Mouse (Mus musculus): ENCODE results near the gene Sept12. TPM values are rescaled to one million over a fixed set of nuclear protein-coding genes. Genes with fewer than 3 reads are reported as not detected.

Sept12 gene
- 0.05 TPM in 1 of 2 replicates, not detected in the other for polyA plus RNA-seq (2016; fragmentation: Nextera tagmentation; extraction: Ambion mirVana)

DNA sequence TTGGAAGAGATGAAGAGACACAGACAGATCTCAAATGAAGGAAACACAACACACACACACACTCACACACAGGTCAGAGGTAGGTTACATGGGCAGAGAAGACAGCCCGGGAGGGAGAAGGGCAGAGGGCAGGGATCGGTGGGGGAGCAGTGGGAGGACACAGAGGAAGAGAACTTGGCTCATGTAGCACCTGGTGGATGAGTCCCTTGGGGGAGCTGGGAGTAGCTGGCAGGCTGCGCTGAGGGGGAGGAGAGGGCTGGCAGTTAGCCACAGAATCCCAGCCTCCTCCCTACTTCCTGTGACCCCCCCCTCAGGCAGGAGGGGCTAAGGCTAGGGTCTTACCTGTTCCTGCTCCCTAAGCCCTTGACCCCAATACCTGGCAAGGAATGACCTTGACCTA is at the start of gene Sept12:
Gene Sept12 (minus strand): TSS at position 300 of the 400 bp plus-strand sequence.
- no peak within 1 kb of the TSS for H3K27ac ChIP-seq
- no peak within 1 kb of the TSS for H3K4me3 ChIP-seq
- WGBS: 62% methylated on average over 3 of the region's 3 CpGs
- H3K9me3 ChIP-seq: no peaks in the 10 kb centered on the region
- DNase-seq (ENCODE audit: low spot score): no peak
- no peaks in the 10 kb centered on the region for H3K27me3 ChIP-seq (ENCODE audit: insufficient read depth, poor library complexity, severe bottlenecking)
- no peaks in the 10 kb centered on the region for H3K4me1 ChIP-seq (replicated peaks)
- H3K36me3 ChIP-seq: no peaks in the 10 kb centered on the region

DNA sequence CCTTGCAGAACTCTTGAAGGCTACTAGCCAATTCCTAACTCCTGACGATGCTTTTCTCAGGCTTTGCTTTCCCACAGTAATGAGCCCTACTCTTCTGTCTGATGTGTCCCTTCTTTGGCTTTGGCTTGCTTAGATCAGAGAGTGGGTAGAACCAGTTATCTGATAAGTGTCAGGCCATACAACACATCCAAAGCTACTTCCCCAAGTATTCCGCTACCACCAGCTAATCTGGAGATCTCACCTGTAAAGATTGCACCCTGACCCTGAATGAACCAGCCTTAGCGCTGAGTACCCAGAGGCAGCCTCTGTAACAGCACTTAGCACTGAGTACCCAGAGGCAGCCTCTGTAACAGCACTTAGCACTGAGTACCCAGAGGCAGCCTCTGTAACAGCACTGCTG is 47.7 kb upstream of the Sept12 start:
- H3K4me1 ChIP-seq (replicated peaks): peaks cover 13% of the 10 kb centered on the region
- 96% methylated on average over 3 of the region's 3 CpGs for WGBS
- H3K9me3 ChIP-seq: no peaks in the 10 kb centered on the region
- H3K4me3 ChIP-seq: no peak overlapping the region
- no peak overlapping the region for H3K27ac ChIP-seq
- no peak for DNase-seq (ENCODE audit: low spot score)
- no peaks in the 10 kb centered on the region for H3K27me3 ChIP-seq (ENCODE audit: insufficient read depth, poor library complexity, severe bottlenecking)
- peaks cover 79% of the 10 kb centered on the region for H3K36me3 ChIP-seq

- H3K4me3 ChIP-seq: no peak overlapping the region
- DNase-seq (ENCODE audit: low spot score): no peak
- 90% methylated on average over 5 of the region's 5 CpGs for WGBS
- H3K36me3 ChIP-seq: peaks cover 100% of the 10 kb centered on the region
- no peaks in the 10 kb centered on the region for H3K4me1 ChIP-seq (replicated peaks)
- H3K27ac ChIP-seq: no peak overlapping the region
- H3K27me3 ChIP-seq (ENCODE audit: insufficient read depth, poor library complexity, severe bottlenecking): no peaks in the 10 kb centered on the region
- no peaks in the 10 kb centered on the region for H3K9me3 ChIP-seq
These were observed 39.1 kb upstream of the Sept12 start for GRCm38 (mm10) chr16:5036649-5037234.

DNA sequence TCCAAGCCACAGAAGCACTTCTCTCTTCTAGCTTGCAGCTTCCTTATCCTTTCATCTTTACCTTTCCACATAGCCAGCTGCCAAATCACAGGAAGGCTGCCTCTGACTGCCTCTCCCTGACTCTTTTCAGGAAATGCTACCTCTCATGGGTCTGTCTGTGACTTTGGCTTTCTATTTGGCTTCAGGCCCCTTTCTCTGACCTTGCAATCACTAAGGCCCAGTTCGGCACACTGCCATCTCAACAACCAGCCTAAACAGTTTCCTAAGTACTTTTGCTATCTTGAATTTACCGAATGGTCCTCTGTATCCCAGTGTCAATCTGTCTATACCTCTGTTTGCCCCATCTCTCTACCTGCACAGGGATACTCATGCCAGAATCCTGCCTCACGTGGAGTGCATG is 37.9 kb upstream of the Sept12 start:
- Histone ChIP-seq H3K4me3 (no peak overlapping the region), H3K27me3 (ENCODE audit: insufficient read depth, poor library complexity, severe bottlenecking) (no peaks in the 10 kb centered on the region), H3K4me1 (replicated peaks) (no peaks in the 10 kb centered on the region), H3K36me3 (peaks cover 100% of the 10 kb centered on the region), H3K9me3 (no peaks in the 10 kb centered on the region), H3K27ac (no peak overlapping the region)
- WGBS: 94% methylated on average over 3 of the region's 3 CpGs
- no peak for DNase-seq (ENCODE audit: low spot score)

GRCm38 (mm10) chr16:5029847-5030246 is 32.2 kb upstream of the Sept12 start:
- Histone ChIP-seq H3K9me3 (no peaks in the 10 kb centered on the region), H3K27me3 (ENCODE audit: insufficient read depth, poor library complexity, severe bottlenecking) (no peaks in the 10 kb centered on the region), H3K27ac (no peak overlapping the region), H3K4me1 (replicated peaks) (no peaks in the 10 kb centered on the region), H3K36me3 (peaks cover 99% of the 10 kb centered on the region), H3K4me3 (no peak overlapping the region)
- 73% methylated on average over 2 of the region's 2 CpGs for whole genome bisulfite sequencing
- DNase-seq (ENCODE audit: low spot score): no peak

- peaks cover 99% of the 10 kb centered on the region for H3K36me3 ChIP-seq
- H3K4me1 ChIP-seq (replicated peaks): no peaks in the 10 kb centered on the region
- H3K27me3 ChIP-seq (ENCODE audit: insufficient read depth, poor library complexity, severe bottlenecking): no peaks in the 10 kb centered on the region
- no peaks in the 10 kb centered on the region for H3K9me3 ChIP-seq
- 98% methylated on average over 3 of the region's 3 CpGs for WGBS
- no peak for DNase-seq (ENCODE audit: low spot score)
- H3K4me3 ChIP-seq: no peak overlapping the region
- H3K27ac ChIP-seq: no peak overlapping the region
These were observed 26.4 kb upstream of the Sept12 start for GRCm38 (mm10) chr16:5024021-5024420.

- Histone ChIP-seq H3K4me1 (replicated peaks) (peaks cover 21% of the 10 kb centered on the region), H3K27ac (no peak overlapping the region), H3K36me3 (peaks cover 63% of the 10 kb centered on the region), H3K9me3 (no peaks in the 10 kb centered on the region), H3K27me3 (ENCODE audit: insufficient read depth, poor library complexity, severe bottlenecking) (no peaks in the 10 kb centered on the region), H3K4me3 (no peak overlapping the region)
- WGBS: 87% methylated on average over 4 of the region's 4 CpGs
- no peak for DNase-seq (ENCODE audit: low spot score)
These were observed 16.9 kb upstream of the Sept12 start for GRCm38 (mm10) chr16:5014578-5014977.

- H3K9me3 ChIP-seq: no peaks in the 10 kb centered on the region
- DNase-seq (ENCODE audit: low spot score): peak; percentile 100
- peak within 1 kb of the TSS; percentile 77 for H3K4me3 ChIP-seq
- no peaks in the 10 kb centered on the region for H3K27me3 ChIP-seq (ENCODE audit: insufficient read depth, poor library complexity, severe bottlenecking)
- WGBS: under 1% methylated on average over 63 of the region's 63 CpGs
- peak within 1 kb of the TSS; percentile 88 for H3K27ac ChIP-seq
- peaks cover 52% of the 10 kb centered on the region for H3K36me3 ChIP-seq
- peaks cover 21% of the 10 kb centered on the region for H3K4me1 ChIP-seq (replicated peaks)
These were observed 15.6 kb upstream of the Sept12 start, which contains the start of gene Rogdi for GRCm38 (mm10) chr16:5013054-5013838. Gene Rogdi, minus strand, starts transcription at chr16:5013553.

DNA sequence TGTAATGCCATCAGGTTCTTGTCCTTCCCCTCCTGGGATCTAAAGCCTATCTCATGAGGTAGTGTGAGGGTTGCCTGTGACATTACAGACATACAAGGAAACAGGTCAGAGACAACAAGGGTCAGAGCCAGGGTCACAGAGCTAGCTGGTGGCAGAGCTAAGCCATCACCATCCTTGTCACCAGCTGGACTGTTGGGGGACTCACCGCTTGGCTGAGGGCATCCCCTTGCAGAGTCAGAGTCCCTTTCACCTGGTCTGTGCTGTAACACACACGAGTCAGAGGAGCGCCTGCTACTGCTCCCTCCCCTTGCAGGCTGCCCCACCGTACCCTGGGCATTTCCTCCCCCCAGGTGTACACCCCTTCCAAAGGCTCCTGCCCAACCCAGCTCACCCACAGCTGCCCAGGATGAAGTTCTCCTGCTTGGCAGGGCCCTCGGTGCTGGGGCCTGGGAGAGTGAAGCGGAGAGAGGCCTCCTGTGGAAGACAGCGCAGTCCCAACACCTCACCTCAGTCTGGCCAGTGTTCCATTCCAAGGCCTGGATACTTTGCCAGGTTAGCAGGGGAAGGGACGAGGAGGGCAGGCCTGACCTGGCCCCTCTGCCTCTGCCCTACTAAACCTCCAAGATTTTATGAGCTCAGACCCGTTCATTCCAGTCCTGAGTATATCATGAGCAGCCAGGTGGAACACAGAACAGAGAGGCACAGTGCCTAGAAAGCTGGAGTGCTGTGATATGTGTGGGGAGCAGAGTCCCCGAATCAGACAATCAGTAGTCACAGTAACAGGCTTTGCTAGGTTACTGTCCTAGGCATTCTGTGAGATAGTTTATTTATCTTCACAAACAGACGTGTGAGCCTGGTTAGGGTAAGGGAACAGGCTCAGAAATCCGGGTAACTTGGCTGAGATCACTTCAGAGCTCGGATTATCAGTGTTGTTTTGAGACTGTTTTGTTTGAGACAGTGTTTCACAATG is 14.7 kb upstream of the Sept12 start:
- H3K36me3 ChIP-seq: peaks cover 43% of the 10 kb centered on the region
- H3K27ac ChIP-seq: peak overlapping the region; percentile 88
- WGBS: 60% methylated on average over 13 of the region's 13 CpGs
- no peak for DNase-seq (ENCODE audit: low spot score)
- H3K27me3 ChIP-seq (ENCODE audit: insufficient read depth, poor library complexity, severe bottlenecking): no peaks in the 10 kb centered on the region
- H3K9me3 ChIP-seq: no peaks in the 10 kb centered on the region
- H3K4me3 ChIP-seq: peak overlapping the region; percentile 77
- H3K4me1 ChIP-seq (replicated peaks): peaks cover 28% of the 10 kb centered on the region

GRCm38 (mm10) chr16:5011285-5011684 is 13.6 kb upstream of the Sept12 start:
- H3K36me3 ChIP-seq: peaks cover 32% of the 10 kb centered on the region
- H3K27ac ChIP-seq: no peak overlapping the region
- H3K9me3 ChIP-seq: no peaks in the 10 kb centered on the region
- WGBS: 90% methylated on average over 7 of the region's 7 CpGs
- DNase-seq (ENCODE audit: low spot score): no peak
- H3K4me3 ChIP-seq: no peak overlapping the region
- H3K4me1 ChIP-seq (replicated peaks): peaks cover 36% of the 10 kb centered on the region
- no peaks in the 10 kb centered on the region for H3K27me3 ChIP-seq (ENCODE audit: insufficient read depth, poor library complexity, severe bottlenecking)

DNA sequence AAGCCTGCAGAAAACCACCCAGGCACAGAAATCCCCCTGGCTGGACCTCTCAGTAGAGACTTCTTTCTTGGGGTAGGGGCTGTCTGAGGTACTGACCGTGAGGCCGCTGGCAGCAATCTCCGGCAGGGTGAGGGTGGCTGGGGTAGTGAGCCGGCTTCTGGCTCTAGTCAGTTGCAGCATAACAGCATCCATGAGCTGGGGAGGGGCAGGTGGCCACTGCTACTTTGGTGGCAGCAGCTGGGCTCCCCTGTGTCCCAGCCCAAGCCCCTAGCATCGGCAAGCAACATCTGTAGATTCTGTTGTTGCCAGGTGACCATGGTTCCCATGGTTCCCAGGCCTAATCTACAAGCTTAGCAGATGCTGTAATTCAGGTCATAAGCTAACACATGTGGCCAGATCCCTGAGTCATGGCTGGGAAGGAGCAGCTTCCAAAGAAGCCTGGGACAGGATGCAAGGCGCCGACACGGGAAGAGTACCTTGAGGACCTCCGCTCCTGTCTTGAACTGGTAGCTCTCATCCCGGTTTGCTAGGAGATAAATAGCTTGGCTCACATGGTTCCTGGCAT is 12.8 kb upstream of the Sept12 start:
- Histone ChIP-seq H3K36me3 (peaks cover 24% of the 10 kb centered on the region), H3K27me3 (ENCODE audit: insufficient read depth, poor library complexity, severe bottlenecking) (no peaks in the 10 kb centered on the region), H3K4me3 (no peak overlapping the region), H3K4me1 (replicated peaks) (peaks cover 36% of the 10 kb centered on the region), H3K27ac (no peak overlapping the region), H3K9me3 (no peaks in the 10 kb centered on the region)
- no peak for DNase-seq (ENCODE audit: low spot score)
- WGBS: 91% methylated on average over 10 of the region's 10 CpGs

GRCm38 (mm10) chr16:5008076-5008475 is 10.4 kb upstream of the Sept12 start:
- 81% methylated on average over 12 of the region's 12 CpGs for WGBS
- no peak overlapping the region for H3K4me3 ChIP-seq
- peaks cover 36% of the 10 kb centered on the region for H3K4me1 ChIP-seq (replicated peaks)
- no peaks in the 10 kb centered on the region for H3K27me3 ChIP-seq (ENCODE audit: insufficient read depth, poor library complexity, severe bottlenecking)
- H3K36me3 ChIP-seq: peaks cover 10% of the 10 kb centered on the region; the same call in 1 of the 2 replicates
- no peak for DNase-seq (ENCODE audit: low spot score)
- H3K9me3 ChIP-seq: no peaks in the 10 kb centered on the region
- H3K27ac ChIP-seq: peak overlapping the region; percentile 66; the same call in 1 of the 2 replicates

Data from hindbrain, embryonic 10.5 days (tissue).